8 mouse cellular contexts compared by ENCODE assay signal in the genomic region with DNA sequence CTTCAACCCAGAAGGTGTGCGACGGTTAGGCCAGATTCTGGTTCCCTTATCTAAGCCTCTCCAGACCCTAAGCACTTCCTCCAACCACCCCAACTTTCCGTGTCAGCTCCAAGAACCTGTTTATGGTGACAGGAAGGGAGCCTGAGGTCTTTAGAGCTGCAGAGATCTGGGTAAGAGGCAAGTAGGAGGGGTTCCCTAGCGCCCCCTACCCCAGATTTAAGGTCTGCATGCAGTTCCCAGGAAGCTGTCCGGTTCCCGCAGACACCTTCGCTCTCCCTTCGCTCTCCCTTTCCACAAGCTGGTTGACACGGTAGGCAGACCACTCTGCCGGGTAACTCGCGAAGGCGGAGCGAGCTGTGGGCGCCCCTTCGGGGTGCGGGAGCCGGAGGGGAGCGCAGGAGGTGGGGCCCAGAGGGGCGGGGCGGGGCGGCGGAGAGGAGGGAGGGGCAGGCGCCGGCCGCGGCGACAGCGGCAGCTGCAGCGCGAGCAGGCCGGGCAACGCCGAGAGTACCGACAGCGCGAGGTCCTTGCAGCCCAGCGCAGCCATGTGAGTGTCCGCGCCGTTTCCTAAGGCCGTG. TPM values are rescaled to one million over a fixed set of nuclear protein-coding genes. Genes with fewer than 3 reads are reported as not detected.
DNase-seq lines count a peak whose midpoint lies in the region; ATAC-seq lines count a peak whose summit lies in the region.

Gene Ripor1, plus strand, starts transcription at position 452 of the 578 bp plus-strand sequence.

- peak within 1 kb of the TSS; percentile 97 for H3K4me2 ChIP-seq in embryonic facial prominence, embryonic 12.5 days (replicated peaks)
- H3K4me2 ChIP-seq in limb, embryonic 15.5 days: peak within 1 kb of the TSS; percentile 84
- peak within 1 kb of the TSS; percentile 90 for H3K4me2 ChIP-seq in midbrain, embryonic 16.5 days (ENCODE audit: low read length)

- DNase-seq in A20 (ENCODE audit: low read depth, low spot score): peak; percentile 92
- peak; percentile 89 for DNase-seq in adrenal gland, postnatal 14 days
- DNase-seq in heart, adult 18-20 months: peak; percentile 86 to 89
- peak; percentile 84 for DNase-seq in kidney, adult 18-20 months
- DNase-seq in spleen, postnatal 4 days (ENCODE audit: low spot score in 2 of 2): peak; percentile 78 to 92

- H3K4me1 ChIP-seq in embryonic facial prominence, embryonic 12.5 days: peaks cover 20% of the 10 kb centered on the region
- peaks cover 27% of the 10 kb centered on the region for H3K4me1 ChIP-seq in limb, embryonic 15.5 days
- H3K4me1 ChIP-seq in midbrain, embryonic 16.5 days (ENCODE audit: control insufficient read depth, insufficient read depth, low read length): peaks cover 23% of the 10 kb centered on the region

- H3K27ac ChIP-seq in embryonic facial prominence, embryonic 12.5 days: peak within 1 kb of the TSS; percentile 80
- H3K27ac ChIP-seq in limb, embryonic 15.5 days: peak within 1 kb of the TSS; percentile 89
- H3K27ac ChIP-seq in midbrain, embryonic 16.5 days (ENCODE audit: low read length): peak within 1 kb of the TSS; percentile 88

- 0% methylated on average over 33 of the region's 42 CpGs for WGBS in embryonic facial prominence, embryonic 12.5 days
- WGBS in limb, embryonic 15.5 days: 2% methylated on average over 36 of the region's 42 CpGs
- WGBS in midbrain, embryonic 16.5 days: under 1% methylated on average over 26 of the region's 42 CpGs

- ATAC-seq in embryonic facial prominence, embryonic 12.5 days (ENCODE audit: insufficient number of reproducible peaks, insufficient read depth, low FRiP score, low TSS enrichment): peak; percentile 80
- peak; percentile 79 for ATAC-seq in limb, embryonic 15.5 days (ENCODE audit: insufficient number of reproducible peaks, low FRiP score, low TSS enrichment, low read depth)
- ATAC-seq in midbrain, embryonic 16.5 days: peak; percentile 79

- peak within 1 kb of the TSS; percentile 82 for H3K9ac ChIP-seq in embryonic facial prominence, embryonic 12.5 days
- peak within 1 kb of the TSS; percentile 86 for H3K9ac ChIP-seq in limb, embryonic 15.5 days
- peak within 1 kb of the TSS; percentile 81 for H3K9ac ChIP-seq in midbrain, embryonic 16.5 days (ENCODE audit: low read depth, low read length)

- no peaks in the 10 kb centered on the region for H3K9me3 ChIP-seq in embryonic facial prominence, embryonic 12.5 days
- no peaks in the 10 kb centered on the region for H3K9me3 ChIP-seq in limb, embryonic 15.5 days
- H3K9me3 ChIP-seq in midbrain, embryonic 16.5 days (replicated peaks; ENCODE audit: control insufficient read depth, low read length, poor library complexity, severe bottlenecking): no peaks in the 10 kb centered on the region

- no peaks in the 10 kb centered on the region for H3K27me3 ChIP-seq in embryonic facial prominence, embryonic 12.5 days
- H3K27me3 ChIP-seq in limb, embryonic 15.5 days: no peaks in the 10 kb centered on the region
- no peaks in the 10 kb centered on the region for H3K27me3 ChIP-seq in midbrain, embryonic 16.5 days (ENCODE audit: control insufficient read depth, insufficient read depth, low read depth, low read length)

- no peaks in the 10 kb centered on the region for H3K36me3 ChIP-seq in embryonic facial prominence, embryonic 12.5 days
- no peaks in the 10 kb centered on the region for H3K36me3 ChIP-seq in limb, embryonic 15.5 days
- no peaks in the 10 kb centered on the region for H3K36me3 ChIP-seq in midbrain, embryonic 16.5 days (ENCODE audit: control insufficient read depth, insufficient read depth, low read length)

- peak within 1 kb of the TSS; percentile 78 for H3K4me3 ChIP-seq in embryonic facial prominence, embryonic 12.5 days
- peak within 1 kb of the TSS; percentile 65 for H3K4me3 ChIP-seq in limb, embryonic 15.5 days
- peak within 1 kb of the TSS; percentile 60 for H3K4me3 ChIP-seq in midbrain, embryonic 16.5 days (ENCODE audit: low read depth, low read length)

RNA-seq across cellular contexts. Expression of gene Ripor1, which starts in this region (rescaled TPM):
- 33.9 and 39.8 TPM in 2 replicates for total RNA-seq in adrenal gland, postnatal 14 days (2021)
- polyA plus RNA-seq in embryonic facial prominence, embryonic 12.5 days (2016; fragmentation: Nextera tagmentation; extraction: Ambion mirVana): 14.6 and 15.3 TPM in 2 replicates
- total RNA-seq in heart, adult 18-20 months (2021): 10 to 100 TPM; 40.1 to 42.6 TPM
- polyA plus RNA-seq in limb, embryonic 15.5 days (2015; fragmentation: Nextera tagmentation; extraction: Ambion mirVana): 20.9 and 24.6 TPM in 2 replicates
- 33.8 and 35.2 TPM in 2 replicates for polyA plus RNA-seq in midbrain, embryonic 16.5 days (2015; fragmentation: Nextera tagmentation; extraction: Ambion mirVana)

Comparison
In these comparisons a context has a peak if more than half of its experiments do, and no peak if none do; other contexts are left out.
1. Peak in every context shown above with its lines: DNase-seq, ATAC-seq, H3K4me3 ChIP-seq and H3K27ac ChIP-seq.